Mouse (Mus musculus) c-Kit-positive CD71-negative TER-119-negative erythroid progenitor cells, embryonic 14.5 days (primary cell): Measurements from ENCODE around the gene 6030452D12Rik.

Source experiments
- DNase-seq: peaks from one replicate; pipeline ENCODE4 v3.0.0-alpha.2; 2013; ENCODE audit warnings: low read depth

The 6030452D12Rik gene

GRCm38 (mm10) chr8:106516581-106516980 is 16.3 kb downstream of the 6030452D12Rik start:
- no peak for DNase-seq

- no peak for DNase-seq
These were observed 18.4 kb downstream of the 6030452D12Rik start for GRCm38 (mm10) chr8:106518763-106519162.

- DNase-seq, result no peak
These were observed 20.3 kb downstream of the 6030452D12Rik start for GRCm38 (mm10) chr8:106520578-106520977.

DNA sequence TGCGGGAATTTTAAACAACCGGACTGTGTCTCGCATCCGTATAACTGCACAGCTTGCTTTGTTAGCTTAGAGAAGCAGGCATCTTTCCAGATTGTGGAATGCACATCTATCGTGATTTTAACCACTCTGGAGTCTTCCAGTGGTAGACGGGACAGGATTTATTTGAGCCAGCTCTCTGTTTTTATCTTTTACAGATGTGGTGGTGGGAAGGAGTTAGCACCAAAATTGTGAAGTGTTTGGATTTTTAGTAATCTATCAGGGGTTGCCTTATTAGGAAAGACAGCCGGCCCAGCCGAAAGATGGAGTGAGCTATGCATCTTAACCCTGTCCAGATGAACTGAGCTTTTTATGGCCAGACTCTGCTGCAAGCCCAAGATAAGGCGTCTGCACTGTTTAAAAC is 21.5 kb downstream of the 6030452D12Rik start:
- DNase-seq, result no peak

- DNase-seq, result no peak
These were observed 26.4 kb downstream of the 6030452D12Rik start for GRCm38 (mm10) chr8:106526725-106527124.

- DNase-seq, result no peak
These were observed 27.1 kb downstream of the 6030452D12Rik start for GRCm38 (mm10) chr8:106527241-106528036.

DNA sequence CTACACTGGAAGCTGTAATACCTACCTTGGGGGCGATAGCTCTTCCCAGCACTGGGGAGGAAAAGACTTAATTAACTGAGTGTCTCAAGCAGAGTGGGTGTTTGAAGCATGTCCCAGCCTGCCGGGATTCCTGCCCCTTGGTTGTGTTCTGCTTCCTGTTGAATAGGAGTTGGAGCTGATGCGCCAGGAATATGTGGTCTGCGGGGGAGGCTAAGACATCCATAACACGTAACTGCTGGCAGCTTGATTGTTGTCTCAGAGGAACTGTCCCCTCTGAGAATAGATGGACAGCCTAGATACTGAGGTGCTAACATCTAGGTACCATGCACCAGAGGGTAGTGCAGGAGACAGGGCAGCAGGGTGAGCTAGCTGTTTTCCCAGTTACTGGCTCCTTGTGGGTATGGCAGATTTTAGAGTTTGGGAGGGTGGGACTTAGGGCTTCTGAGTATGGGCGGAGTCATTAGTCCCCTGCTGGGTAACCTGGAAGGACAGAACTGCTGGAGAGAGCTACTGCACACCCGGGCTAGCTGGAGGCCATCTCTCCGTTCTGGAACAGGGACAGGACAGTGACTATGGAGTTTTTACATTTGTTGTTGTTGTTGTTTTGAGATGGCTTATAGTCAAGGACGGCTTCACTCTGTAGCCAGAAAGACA is 28.4 kb downstream of the 6030452D12Rik start:
- no peak for DNase-seq

GRCm38 (mm10) chr8:106529885-106530482 is 29.7 kb downstream of the 6030452D12Rik start:
- no peak for DNase-seq

DNA sequence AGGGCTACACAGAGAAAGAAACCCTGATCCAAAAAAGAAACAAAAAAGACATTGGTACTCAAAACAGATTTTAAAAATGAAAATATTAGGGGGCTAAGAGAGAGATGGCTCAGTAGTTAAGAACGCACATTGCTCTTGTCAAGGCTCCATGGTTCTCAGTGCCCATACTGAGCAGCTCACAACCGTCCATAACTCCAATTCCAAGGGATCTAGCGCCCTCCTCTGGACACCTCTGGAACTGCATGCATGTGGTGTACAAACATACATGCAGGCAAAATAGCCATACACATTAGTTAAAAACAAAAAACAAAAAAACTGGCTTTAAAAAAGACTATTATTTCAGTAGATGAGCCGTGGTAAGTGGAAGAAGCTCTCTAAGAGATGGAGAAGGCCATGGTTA is 30.2 kb downstream of the 6030452D12Rik start:
- no peak for DNase-seq

GRCm38 (mm10) chr8:106533709-106534108 is 33.4 kb downstream of the 6030452D12Rik start:
- no peak for DNase-seq

DNA sequence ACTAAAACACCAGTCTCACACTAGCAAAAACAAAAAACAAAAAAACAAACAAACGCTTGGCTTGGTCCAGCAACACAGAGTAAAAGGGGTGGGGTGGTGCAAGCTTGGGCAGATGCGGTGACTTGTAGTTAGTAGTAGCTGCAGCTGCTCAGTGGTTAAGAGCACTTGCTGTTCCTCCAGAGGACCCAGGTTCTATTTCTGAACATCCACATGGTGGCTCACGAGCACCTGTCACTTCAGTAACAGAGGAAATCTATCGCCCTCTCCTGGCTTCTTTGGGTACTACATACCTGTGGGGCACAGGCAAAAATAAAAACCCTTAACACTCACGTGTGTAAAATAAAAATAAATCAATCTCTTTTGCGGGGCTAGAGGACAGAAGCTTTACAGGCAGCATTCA is 34.1 kb downstream of the 6030452D12Rik start:
- peak; percentile 54 for DNase-seq

DNA sequence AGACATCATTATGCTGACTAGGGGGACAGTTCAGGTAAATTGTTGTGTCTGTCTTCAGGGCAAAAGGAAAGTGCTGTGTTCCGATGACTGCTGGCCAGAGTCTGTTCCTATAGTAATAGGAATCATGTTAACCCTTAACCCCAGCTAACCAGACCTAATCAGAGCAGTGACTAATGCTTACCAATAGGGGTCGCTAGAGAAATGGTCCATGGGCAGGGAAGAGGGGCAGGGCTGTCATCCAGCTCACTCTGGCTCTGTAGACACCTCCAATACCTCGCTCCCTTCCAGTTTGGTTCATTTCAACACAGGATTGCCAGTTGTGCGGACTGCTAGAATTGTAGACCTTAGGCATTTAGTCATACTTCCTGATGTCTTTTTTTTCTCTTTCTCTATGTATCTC is 35.1 kb downstream of the 6030452D12Rik start:
- no peak for DNase-seq

DNA sequence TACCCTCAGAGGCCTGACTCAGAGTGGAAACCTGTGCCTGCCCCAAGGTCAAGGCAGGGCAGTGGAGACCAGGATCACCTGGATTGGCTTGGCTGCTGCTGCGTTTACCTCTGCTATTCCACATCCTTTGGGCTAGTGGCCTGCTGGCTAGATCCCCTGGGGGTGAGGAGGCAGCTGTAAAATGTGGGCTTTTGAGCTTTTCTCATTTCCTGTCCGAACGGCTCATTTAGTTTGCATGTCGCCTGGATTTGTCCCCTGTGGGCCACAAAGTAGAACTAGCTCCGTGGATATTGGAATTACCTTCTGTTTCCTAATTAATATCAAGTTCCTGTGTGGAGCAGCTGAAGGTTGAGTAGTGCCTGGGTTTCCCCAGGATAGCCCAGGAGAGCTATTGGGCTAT is 38.9 kb downstream of the 6030452D12Rik start:
- no peak for DNase-seq

DNA sequence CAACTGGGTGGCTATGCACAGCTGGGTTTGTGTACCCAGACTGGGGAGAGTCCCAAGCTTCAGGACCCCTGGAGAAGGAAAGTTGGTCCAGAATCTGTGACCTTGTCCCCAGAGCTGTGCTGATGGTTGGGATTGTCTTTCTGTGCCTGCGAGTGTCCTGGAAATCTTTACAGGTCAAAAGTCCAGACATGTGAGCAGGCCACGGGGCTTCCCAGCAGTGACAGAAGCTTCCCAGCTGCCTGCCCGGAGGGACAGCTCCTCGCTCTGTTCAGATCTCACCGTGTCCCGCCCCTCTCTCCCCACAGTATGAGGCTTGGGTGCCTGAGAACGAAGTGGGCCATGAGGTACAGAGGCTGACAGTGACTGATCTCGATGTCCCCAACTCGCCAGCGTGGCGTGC is 40.7 kb downstream of the 6030452D12Rik start:
- no peak for DNase-seq

- DNase-seq, result no peak
These were observed 42.7 kb downstream of the 6030452D12Rik start for GRCm38 (mm10) chr8:106543043-106543442.

DNA sequence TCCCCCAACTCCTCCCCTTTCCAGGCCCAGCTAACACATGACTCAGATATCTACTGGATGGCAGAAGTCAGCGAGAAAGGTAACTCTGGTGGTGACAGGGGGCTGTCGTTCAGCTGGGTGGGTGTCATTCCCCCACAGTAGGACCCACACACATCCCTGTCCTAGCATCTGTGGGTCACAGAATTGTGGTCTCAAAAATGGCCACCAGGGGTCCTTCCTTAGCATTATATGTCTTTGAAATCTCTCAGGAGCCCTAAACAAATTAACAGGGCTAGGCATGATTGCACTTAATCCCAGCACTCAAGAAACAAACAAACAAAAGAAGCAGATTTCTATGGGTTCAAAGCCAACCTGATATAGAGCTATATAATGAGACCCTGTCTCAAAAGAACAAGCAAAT is 44.8 kb downstream of the 6030452D12Rik start:
- DNase-seq, result no peak

GRCm38 (mm10) chr8:106546746-106547145 is 46.4 kb downstream of the 6030452D12Rik start:
- no peak for DNase-seq

GRCm38 (mm10) chr8:106548366-106548936 is 48.1 kb downstream of the 6030452D12Rik start:
- DNase-seq, result no peak

DNA sequence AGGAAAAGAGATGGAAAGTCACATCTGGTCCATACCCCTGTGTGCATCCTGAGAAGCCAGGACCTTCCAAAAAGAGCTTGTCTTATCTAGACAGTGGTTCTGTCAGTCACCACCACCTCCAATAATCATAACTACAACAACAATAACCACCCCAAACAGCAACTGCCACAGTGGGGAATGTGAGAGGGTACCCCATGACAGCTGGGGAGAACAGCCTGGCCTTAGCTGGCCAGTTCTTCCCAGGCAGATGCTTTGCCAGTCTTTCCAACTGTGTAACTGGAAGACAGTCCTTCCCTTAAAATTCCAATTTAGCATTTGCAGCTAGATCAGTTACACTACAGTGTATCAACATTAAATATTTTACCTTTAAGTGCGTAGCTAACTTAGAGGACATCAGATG is 50.6 kb downstream of the 6030452D12Rik start:
- DNase-seq, result no peak

- no peak for DNase-seq
These were observed 53.7 kb downstream of the 6030452D12Rik start for GRCm38 (mm10) chr8:106554011-106554410.

DNA sequence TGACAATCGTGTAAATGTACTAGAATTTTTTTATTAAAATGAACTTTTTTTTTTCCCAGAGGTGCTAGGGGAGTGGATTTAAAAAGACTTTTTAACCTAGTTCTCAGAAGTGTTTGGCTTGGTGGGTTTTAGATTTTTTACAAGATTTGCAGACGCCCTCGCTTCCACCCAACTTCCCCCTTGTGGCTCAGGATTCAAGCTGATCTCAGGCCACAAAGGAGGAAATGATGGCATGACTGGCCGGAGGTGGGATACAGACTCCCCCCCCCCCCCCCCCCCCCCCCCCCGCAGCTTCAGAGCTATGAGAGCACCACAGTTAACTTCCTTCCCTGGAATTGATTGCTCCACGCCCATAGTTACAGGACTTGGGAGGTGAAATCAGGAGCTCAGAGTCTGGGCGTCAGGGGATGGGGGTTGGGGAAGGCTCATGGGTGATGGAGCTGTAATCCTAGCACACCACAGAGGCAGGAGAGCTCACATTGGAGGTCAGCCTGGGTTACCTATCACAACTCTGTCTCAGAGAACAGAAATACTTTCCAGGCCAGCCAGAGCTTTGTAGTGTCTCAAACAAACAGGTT is 55.8 kb downstream of the 6030452D12Rik start:
- no peak for DNase-seq
